Mouse (Mus musculus): ENCODE measurements at regions not wholly inside any gene's neighbourhood (a gene's known extent, or its start where the extent isn't known, plus 50 kb on each side); places are given as distances from the start of the nearest gene placed in this dataset.

GRCm38 (mm10) chr12:68604524-68605299 lies 554.3 kb downstream of the Rps29 start:
- TF ChIP-seq CTCF (IDR thresholded peaks at IDR 0.05; ENCODE audit: borderline replicate concordance, extremely low read depth, insufficient read depth, insufficient read length) (no peak), POLR2A (IDR thresholded peaks at IDR 0.05; ENCODE audit: borderline replicate concordance, extremely low read depth, insufficient read depth, insufficient read length, poor library complexity, severe bottlenecking) (no peak)

Measured in brain, embryonic 14.5 days (tissue).